Mouse (Mus musculus): Measurements from ENCODE around the gene Adam8.

DNA sequence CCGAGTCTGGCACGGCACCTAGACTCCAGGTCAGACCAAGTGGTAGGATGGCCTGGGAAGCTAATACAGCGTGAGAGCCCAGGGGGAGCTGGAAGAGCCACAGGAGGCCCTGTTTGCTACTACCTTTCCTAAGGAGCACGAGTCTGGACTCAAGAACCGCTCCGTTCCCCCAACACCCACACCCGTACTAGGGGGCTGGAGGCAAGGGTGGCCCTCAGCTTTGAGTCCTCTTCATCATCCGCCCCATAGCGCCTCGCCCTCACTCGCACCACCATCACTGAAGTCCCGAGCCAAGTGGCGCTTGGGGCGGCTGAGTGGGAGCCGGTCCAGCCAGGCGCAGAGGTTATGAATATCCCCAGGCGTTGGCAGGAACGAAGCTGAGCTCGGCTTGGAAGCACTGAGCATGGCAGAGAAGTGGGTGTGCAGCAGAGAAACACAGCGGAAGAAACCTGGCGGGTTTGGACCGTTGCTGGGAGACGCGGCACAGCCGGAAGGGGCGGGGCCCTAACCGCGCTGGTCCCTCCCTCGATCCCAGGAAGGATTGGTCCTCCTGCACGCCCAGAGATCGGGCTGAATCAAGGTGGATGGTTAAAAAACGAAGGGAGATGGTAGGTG is 14.0 kb downstream of the Adam8 start, which contains the start of gene 6430531B16Rik:
- peak; percentile 12; the same call in 1 of the 2 replicates for TF ChIP-seq POLR2A (IDR thresholded peaks at IDR 0.05; ENCODE audit: low read depth, low read length)
- no peak for TF ChIP-seq CTCF (IDR thresholded peaks at IDR 0.05; ENCODE audit: extremely low read depth, insufficient read length, insufficient replicate concordance, low read depth, low read length)

All from small intestine, adult 2 months (tissue).